Mouse (Mus musculus) heart, adult 18-20 months (tissue): ENCODE measurements around the gene Gm48552. TPM values are rescaled to one million over a fixed set of nuclear protein-coding genes. Genes with fewer than 3 reads are reported as not detected.

Source experiments
- DNase-seq, 2 experiments: peaks; one replicate each; pipeline ENCODE4 v3.0.0; 2021 to 2022; ENCODE audit warnings: mixed read lengths in 1 of 2
- total RNA-seq, 2 experiments: library from RNA; stranded (reverse); gene quantifications; 2 replicates each; pipeline ENCODE4 v1.2.3; 2021

Gm48552 gene
- total RNA-seq, 2 experiments from 2014 or later, result 0.51 TPM; not detected in 1

DNA sequence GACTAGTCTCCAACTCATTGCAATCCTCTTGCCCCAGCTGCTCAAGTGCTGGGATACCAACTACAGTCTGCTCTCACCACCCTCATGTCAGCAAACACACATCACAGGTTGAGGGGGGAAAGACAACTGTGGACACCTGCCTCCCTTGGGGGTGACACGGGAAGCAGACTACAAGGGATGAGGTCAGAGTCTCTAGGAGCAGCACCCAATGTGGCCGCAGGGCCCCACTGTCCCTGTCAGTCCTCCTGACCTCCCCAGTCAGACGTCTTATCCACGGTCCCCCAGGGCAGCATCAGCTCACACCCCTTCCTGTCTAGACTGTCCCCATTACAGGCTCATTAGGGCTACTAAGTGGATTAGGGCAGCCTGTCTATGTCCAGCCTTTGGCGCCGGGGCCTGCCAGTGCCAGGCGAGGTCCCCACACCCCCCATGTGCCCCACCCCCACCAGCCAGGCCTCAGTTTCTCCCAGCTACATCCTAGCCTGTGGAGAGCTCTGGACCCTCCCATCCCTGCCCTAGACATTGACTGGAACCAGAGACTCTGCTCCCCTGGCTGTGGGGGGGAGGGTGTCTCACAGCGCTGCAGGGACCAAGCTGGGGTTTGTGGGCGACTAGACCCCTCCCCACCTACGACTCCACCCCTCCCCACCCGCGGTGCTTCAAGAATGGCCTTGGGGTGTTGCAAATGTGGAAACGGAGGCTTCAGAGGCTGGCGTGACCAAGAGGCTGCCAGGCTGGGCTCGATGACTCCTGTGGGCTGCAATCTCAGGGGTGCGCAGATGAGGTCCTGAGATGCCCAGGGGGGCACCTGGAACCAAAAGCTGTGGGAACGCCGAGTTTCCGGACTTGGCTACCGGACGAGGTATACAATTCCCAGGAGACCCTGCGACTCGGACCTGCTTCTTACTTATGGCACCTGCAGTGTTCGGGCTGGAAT, 18.0 kb downstream of the Gm48552 start:
- DNase-seq, result no peak

DNA sequence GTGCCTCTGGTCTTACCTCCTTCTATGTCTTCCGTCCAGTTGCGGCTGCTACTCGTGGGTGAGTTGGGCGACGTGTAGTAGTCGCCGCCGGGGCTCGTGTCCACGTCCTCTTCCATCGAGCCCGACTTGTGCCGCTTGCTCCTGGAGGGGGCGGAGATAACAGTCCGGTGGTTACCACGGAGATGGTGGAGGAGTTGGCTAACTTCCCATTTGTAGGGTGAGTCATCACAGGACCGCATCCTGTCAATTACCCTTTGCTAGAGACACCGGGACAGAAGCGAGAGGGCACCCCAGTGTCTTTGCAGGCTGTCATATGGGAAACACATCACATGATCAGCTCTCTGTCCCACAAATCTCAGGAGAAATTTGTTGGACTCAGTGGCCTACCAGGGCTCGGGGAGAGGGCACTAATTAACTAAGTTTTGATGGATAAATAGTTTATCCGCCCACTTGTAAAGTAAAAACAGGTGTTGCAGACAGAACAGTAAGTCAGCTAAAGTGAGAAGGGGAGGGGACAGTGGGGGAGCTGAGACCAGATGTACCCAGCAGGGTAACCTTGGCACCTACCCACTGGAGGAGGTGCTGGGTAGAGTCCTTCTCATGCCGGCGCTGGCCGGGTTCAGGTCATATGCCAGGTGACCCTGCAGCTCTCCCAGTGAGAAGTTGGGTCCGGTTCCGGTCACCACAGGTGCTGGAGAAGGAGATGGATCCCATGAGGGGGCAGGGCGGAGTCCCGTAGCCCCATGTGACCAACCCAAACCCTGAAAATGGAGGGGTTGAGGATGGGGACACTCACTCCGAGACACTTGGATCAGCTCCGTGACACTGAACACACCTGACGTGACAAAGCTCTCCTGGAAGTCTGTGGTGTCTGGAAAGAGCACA, 19.0 kb downstream of the Gm48552 start:
- peak; percentile 90 to 96 for DNase-seq

DNA sequence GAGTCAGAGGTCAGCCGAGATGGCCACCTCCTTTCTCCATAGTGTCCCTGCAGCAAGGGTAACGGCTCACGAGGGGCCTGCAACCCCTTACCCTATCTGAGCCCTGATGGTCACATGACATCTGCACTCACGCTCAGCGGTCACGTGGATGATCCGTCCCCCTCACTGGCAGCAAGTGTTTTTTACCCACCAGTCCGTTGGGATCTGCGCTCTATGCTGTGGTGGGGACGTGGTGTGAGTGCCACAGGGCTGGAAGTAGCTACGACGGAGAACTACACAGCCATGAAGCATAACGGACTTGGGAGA, 19.6 kb downstream of the Gm48552 start:
- no peak for DNase-seq

DNA sequence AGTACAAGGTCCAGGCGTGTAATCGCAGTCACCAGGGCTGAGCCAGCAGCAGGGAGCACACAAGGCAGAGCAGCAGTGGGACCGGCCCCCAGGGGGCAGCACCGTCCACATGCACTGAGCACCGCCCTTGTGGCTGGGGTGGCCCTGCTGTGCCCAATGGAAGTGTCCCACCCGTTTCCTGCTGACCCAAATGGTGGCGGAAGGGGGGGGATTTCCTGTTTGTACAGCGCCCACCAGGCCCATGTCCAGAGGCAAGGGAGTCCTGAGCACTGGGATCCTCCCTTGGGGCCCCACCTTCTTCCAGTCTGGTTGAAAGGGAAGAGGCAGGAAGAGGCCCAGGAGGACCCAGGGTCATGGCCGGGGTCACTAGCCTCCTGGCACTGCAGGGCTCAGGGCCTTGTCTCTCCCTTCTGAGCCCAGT, 20.1 kb downstream of the Gm48552 start:
- DNase-seq, result peak; percentile 92 to 95

DNA sequence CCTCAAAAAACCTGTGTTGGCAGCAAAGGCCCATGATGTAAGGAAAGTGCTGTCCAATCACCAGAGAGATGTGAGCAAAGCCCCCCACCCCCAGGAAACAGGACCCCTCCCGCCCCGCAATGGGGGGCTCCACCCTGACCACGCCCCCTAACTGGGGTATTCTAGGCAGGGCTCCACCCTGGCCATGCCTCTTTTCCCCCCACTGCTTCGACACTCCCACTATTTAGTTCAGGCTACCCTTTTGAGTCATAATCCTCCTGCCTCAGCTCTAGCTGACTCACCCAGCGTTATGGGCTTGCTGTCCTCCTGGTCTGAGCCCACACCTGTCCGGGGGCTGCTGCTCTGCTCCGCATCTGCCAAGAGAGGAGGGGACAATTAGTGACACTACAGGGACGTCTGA, 20.5 kb downstream of the Gm48552 start:
- no peak for DNase-seq

DNA sequence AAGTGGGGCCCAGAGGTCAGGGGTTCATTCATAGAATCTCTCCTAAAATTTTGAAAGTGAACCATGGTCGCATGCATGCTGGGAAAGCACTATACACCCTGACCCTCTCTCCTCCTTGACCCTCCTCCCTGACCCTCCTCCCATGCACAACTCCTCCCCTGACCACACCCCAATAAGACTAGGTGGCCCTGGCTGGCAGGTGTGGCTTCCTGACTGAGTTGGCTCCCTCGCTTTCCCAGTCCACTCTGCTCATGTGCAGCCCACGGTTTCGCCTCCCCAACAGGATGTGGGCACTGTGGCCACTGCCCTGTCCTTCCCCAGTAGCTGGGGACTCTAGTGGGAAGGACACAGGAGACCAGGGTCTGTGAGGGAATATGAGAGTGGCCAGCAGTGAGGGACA, 21.5 kb downstream of the Gm48552 start:
- DNase-seq, result no peak

DNA sequence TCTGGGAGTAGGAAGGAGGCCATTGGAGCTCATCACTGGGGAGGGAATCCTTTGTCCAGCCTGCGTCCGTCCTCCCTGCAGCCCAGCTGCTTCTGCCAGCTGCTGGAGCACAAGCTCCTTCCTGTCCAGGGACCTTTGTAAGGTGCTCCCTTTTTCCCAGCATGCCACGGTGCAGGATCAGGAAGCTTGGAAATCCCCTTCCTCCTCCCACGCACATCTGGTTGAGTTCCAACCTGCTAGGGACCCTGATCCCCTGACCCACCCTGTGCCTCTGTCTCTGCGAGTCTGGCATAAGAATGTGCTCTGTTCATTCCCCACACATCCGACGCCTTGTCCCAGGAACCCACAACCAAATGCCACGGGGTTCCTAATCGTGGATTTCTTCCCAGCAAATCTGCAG, 22.2 kb downstream of the Gm48552 start:
- peak; percentile 76 to 81 for DNase-seq

DNA sequence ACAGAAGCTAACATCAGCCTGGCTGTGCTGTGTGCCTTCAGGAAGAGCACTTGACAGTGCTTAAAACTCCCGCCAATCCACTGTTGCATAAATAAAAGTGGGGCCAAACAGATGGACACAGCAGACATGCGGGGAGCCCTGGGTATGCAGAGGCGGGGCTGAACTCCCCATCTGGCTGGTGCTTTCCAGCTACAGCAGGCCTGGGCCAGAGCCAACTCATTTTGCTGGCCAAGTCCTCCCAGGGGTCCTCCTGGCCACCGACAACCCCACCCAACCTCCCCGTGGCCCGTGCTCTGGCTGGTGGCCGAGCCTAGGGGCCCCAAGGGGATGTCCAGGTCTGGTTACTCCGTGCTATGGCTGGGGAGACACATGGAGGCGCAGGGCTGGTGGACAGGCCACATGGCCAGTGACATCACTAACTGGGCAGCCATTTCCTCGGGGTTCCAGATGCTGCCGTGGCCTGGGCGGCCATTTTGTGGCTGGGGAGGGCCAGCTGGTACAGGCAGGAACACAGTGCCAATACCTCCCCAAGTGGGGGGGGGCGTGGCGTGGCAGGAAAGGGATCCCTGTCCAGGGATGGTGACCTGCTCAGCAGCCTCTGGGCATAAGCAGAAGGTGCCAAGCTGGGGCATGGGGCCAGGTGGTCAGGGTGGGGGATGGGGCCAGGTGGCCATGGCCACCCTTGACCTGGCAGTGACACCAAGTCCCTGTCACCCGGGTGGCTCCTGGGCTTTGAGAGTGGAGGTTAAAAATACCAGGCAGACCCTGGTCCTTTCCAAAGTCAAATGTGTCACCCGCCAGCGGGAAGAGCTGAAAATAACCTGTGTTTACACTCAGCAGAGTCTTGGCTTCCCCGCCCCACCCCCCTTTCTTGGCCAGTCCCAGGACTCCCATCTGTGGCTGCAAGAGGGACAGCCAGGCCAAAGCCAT, 22.9 kb downstream of the Gm48552 start:
- DNase-seq, result peak; percentile 95 to 97

DNA sequence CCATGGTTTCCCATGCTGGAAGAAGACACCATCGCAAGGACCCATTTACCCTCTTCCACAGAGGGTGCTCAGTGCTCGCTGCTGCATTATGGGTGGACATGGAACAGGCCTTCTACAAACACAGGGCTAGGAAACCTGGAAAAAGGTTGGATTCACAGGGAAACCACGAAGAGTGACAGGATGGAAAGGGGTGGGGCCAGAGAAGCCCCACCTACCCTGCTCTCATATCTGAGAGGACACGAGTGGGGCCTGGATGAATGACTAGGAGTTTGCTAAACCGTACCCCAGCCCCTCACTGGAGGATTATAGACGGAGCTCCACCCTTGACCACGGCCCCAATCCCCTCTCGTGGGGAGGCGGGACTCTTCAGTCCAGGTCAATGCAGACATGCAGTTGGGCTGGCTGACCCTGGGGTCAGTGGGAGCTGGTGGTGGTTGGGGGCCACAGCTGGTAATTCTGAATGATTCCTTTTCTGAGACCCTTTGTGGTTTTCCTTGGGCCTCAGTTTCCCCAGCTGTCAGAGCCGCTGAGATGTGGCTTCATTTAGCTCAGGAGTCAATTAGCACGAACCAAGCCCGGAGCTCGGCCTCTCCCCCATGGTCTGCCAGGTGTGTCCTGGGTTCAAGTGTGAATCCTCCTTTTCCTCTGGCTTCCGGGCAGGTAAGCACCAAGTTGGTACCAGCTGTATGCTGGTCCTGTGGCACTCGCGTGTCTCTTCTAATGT, 23.9 kb downstream of the Gm48552 start:
- no peak for DNase-seq

DNA sequence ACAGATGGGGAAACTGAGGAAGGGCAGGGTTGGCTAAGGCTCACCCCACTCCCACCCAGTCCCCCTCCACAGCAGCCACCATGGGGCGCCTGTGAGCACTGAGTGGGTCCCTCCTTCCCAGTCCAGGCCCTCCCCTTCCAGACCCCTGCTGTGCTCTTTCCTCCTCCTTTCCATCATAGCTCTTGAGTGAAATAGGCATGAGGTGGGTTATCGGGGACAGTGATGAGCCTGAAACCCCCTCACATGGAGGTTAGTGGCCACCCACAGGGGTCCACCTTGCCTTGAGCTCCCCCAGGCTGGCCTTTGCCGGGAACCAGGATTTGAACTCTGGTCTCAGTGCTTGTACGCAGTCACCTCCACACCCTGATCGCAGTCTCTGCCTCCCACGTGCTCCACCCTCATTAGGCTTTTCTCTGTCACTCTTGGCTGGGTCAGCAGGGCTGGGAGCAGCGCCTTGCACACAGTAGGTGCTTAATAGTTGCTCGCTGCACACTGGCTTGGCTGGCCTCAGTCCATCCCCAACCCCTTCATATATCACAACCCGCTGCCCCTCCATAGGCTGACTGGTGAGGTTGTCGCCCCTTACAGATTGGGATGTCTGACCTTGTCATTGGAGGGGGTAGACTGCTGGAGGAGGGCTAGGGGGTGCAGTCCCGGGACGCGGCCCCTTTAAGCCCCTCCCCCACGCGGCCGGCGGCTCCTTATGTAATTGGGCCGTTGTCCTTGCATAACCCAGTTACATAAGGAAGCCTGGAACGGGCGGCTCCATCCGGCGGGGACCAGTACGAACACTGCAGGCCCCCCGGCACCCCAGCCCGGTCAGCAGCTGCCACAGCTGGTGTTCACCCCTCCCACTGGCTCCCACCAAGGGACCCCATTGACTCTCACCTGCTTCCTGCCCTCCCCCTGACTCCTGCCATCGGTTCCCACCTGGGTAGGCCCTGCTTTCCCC, 24.8 kb downstream of the Gm48552 start:
- DNase-seq, result peak; percentile 93 to 95

DNA sequence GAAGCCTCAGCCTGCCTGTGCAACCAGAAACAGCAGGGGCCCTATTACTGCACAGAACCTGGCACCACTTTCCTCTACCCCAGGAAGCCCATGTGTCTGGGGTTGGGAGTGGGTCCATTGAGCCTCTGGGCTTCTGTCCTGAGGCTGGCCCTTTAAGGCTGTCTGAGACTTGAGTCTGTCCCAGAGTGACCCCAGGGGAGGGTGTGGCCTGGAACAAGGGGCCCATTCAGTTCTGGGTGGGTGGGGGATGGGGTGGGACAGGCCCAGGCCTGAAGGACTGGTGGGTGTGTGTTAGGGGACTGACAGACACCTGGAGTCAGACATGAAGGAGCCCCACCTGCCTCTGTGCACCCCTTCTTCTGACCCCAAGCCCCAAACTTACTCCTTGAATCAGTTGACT, 25.9 kb downstream of the Gm48552 start:
- peak; percentile 72 to 75 for DNase-seq

DNA sequence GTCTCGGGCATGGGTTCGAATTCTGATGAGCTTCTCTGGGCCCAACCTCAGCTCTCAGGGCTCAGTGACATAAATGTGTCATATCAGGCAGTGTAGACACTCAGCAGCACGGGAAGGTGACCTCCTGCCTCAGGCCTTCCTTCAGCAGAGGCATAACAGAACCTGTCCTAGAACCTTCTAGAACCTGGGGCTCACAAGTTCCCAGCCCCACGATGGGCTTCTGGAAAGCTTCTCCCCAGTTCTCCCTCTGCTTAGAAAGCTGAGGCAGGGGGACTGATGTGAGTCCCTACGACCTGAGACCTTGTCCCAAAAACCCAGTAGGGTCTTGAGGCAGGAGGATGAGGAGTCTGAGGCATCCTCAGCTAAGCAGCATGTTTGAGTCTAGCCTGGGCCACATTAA, 26.3 kb downstream of the Gm48552 start:
- DNase-seq, result no peak

DNA sequence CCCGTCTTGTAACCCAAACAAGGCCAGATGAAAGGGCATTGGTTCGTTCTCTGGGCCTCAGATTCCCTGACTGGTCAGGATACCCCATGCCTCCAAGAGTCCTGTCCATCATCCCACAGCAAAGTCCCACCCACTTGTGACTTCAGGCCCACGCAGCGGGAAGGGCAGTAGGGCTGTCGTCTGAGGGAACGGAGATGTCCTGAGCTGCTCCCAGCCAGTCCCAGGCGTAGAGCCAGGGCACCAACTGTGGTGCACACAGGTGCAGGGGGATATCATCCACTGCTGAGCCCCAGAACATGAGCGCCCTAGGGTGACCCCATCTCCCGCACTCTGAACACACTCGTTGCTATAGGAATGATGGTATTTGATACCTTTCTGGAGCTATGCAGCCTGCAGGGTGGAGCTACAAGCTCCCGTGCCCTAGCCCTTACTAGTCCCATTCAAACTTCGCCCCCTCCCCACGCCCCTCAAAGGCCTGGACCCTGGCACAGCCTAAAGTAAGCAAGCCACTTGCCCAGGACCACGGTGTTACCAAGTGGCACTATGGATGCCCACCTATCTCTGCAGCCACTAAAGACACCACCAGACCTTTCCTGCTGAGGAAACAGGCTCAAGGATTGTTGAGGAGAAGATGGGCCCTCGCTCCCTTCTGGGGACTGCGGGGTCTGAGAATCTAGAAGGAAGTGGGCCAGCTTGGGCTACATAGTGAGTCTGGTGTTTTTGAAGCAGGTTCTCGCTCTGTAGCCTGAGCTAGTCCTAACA, 26.9 kb downstream of the Gm48552 start:
- DNase-seq, result peak in 1 of 2 experiments; percentile 68

DNA sequence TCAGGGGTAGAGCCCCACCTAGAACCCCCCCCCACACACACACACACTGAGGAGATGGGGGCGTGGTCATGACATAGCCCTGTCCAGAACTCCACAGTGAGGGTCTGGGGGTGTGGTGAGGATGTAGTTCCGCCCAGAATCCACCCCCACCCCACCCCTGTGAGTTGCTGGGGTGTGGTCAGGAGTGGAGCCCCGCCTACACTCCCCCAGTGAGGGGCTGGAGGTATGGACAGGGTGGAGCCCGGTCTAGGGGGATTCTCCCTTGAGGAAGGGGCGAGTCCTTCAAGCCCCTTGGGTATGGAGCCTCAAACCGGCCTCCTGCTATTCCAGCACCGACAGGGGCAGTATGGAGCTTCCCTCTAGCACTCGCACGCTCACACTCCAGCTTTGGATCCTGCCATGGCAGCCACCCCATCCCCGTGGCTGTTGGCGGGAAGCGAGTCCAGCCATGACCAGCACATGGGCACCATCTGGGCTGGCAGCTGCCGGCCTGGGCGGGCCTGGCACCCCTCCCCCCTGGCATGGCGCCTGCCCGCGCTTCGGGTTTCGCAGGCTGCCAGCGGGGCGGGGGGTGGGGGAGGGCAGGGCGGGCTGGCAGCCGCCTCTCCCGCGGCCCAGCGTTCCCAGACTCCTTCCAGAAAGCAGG, 27.9 kb downstream of the Gm48552 start:
- DNase-seq, result peak; percentile 88 to 91

DNA sequence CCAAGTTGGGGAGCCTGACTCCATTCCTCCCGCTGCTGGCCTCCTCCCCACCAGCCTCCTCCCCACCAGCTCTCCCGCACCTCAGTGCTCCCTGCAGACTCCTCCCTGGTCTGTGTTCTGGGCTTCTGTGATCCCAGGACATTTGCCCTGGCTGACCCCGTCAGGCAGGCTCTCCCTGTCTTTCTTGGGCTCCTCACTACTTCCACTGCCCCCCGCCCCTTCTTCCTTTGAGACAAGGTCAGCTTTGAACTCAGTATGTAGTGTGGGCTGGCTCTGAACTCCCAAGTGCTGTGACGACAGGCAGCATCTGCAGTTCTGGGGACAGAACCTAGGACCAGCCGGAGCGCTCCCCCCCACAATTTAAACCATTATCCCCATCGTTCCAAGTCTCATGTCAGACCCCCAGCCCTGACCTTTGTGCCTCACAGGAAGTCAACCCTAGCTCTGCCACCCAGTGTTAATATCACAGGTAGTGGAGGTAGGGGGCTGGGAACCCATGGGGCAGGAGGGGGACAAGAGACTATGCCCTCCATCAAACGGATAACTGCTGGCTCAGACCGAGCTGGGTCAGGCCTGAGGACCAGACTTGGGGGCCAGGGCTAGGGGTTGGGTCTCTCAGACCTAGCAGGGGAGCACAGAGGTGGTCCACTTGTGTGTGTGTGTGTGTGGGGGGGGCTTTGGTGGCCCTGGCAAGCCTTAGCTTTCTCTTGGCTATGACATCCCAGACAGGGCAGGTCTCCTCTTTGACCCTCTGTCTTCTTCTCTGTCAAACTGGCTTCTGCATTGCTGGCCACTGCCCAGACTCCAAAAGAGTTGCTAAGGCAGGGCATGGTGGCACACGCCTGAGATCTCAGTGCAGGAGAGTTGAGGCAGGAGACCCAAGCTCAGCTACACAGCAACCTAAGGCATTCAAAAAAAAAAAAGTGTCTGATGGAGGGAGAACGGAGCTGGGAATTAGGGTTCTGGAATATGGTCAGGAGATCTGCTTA, 28.7 kb downstream of the Gm48552 start:
- DNase-seq, result peak in 1 of 2 experiments; percentile 13

DNA sequence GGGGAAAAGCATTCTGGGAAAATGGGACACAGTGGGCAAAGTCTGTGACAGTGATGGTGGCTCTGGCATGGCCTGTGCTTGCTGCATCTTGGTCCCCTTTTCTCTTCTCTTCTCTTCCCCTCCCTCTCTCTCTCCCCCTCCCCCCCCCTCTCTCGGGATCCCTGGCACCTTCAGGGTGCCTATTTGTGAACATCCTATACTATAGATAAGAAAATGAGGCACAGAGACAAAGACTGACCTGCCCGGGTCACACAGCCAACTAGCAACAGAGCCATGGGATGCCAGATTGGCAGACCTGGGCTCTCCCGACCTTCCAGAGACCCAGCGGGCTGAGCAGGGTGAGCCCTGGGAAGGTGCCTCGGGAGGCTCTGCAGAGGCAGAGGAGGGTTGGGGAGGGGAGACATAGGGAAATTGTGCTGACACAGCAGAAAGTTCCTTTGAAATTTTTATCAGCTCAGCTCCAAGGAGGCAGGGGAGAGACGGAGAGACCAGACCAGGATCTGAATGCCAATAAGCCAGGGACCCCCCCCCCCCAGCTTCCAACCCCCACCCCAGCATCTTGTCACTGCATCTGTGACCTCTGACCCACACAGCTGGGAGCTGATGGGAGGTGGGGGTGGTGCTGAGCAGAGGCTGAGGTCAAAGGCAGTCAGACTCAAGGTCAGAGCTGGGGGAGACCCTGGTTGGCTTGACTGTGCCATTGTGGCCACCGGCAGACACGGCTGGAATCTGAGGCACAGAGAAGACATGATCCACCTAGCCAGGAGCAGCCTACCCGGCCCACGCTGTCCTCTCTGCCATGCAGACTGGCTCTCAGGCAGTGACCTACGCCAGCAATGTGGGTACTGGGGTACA, 29.6 kb downstream of the Gm48552 start:
- DNase-seq, result peak in 1 of 2 experiments; percentile 1
